Mouse (Mus musculus) myocyte (in vitro differentiated cells): Measurements from ENCODE around the gene Erh. TPM values are rescaled to one million over a fixed set of nuclear protein-coding genes. Genes with fewer than 3 reads are reported as not detected.

Experiments used
- H3K27me3 ChIP-seq: one replicate; pipeline ENCODE4 v1.6.1; 2011; ENCODE audit not compliant: control insufficient read depth, insufficient read depth, insufficient read length
- H3K36me3 ChIP-seq: one replicate; pipeline ENCODE4 v1.6.1; 2011; ENCODE audit not compliant: control insufficient read depth, insufficient read depth
- H3K4me2 ChIP-seq: one replicate; pipeline ENCODE4 v1.6.1; 2011; ENCODE audit warnings: low read depth, control low read depth
- H3K4me3 ChIP-seq: one replicate; pipeline ENCODE4 v1.5.1; 2011; ENCODE audit warnings: mild to moderate bottlenecking, control low read depth, moderate library complexity
- H3K79me2 ChIP-seq: one replicate; pipeline ENCODE4 v1.6.1; 2011; ENCODE audit not compliant: control insufficient read depth, insufficient read depth
- H3ac ChIP-seq: one replicate; pipeline ENCODE4 v1.6.1; 2011; ENCODE audit not compliant: control insufficient read depth, insufficient read length
- CEBPB ChIP-seq: IDR thresholded peaks from 2 replicates; pipeline ENCODE4 v1.6.1; 2011; ENCODE audit warnings: mild to moderate bottlenecking, moderate library complexity; ENCODE audit not compliant: poor library complexity, insufficient read depth, severe bottlenecking
- E2F4 ChIP-seq: IDR thresholded peaks from one replicate; pipeline ENCODE4 v1.6.1; 2011; ENCODE audit warnings: mild to moderate bottlenecking, control low read depth, moderate library complexity; ENCODE audit not compliant: insufficient read depth
- MAX ChIP-seq: IDR thresholded peaks from one replicate; pipeline ENCODE4 v1.6.1; 2011; ENCODE audit warnings: low read depth, mild to moderate bottlenecking, control low read depth
- MYOD1 ChIP-seq, 3 experiments: IDR thresholded peaks; one replicate each; pipeline ENCODE4 v1.6.1; 2011; ENCODE audit warnings: control low read depth in 2 of 3, low read depth in 2 of 3, mild to moderate bottlenecking in 2 of 3, moderate library complexity in 1 of 3; ENCODE audit not compliant: insufficient read length in 2 of 3, control insufficient read depth in 1 of 3
- MYOG ChIP-seq, 3 experiments: IDR thresholded peaks; one replicate each; pipeline ENCODE4 v1.6.1; 2011; ENCODE audit warnings: control low read depth in 2 of 3, low read depth in 2 of 3, mild to moderate bottlenecking in 2 of 3; ENCODE audit not compliant: insufficient read length in 2 of 3, control insufficient read depth in 1 of 3, insufficient read depth in 1 of 3
- POLR2A ChIP-seq: IDR thresholded peaks from one replicate; pipeline ENCODE4 v1.6.1; 2011; ENCODE audit warnings: low read depth, mild to moderate bottlenecking, control low read depth, moderate library complexity; ENCODE audit not compliant: insufficient read length
- POLR2AphosphoS2 ChIP-seq: IDR thresholded peaks from one replicate; pipeline ENCODE4 v1.6.1; 2011; ENCODE audit warnings: low read depth, control low read depth; ENCODE audit not compliant: insufficient read length
- REST ChIP-seq: IDR thresholded peaks from one replicate; pipeline ENCODE4 v1.6.1; 2011; ENCODE audit warnings: mild to moderate bottlenecking, control low read depth, moderate library complexity; ENCODE audit not compliant: insufficient read depth, insufficient read length
- SRF ChIP-seq: IDR thresholded peaks from one replicate; pipeline ENCODE4 v1.6.1; 2011; ENCODE audit warnings: low read depth; ENCODE audit not compliant: control insufficient read depth, insufficient read length
- TCF12 ChIP-seq: IDR thresholded peaks from one replicate; pipeline ENCODE4 v1.6.1; 2011; ENCODE audit warnings: mild to moderate bottlenecking, control low read depth; ENCODE audit not compliant: poor library complexity, insufficient read depth, severe bottlenecking
- TCF3 ChIP-seq: IDR thresholded peaks from one replicate; pipeline ENCODE4 v1.6.1; 2011; ENCODE audit warnings: low read depth, control low read depth; ENCODE audit not compliant: insufficient read length
- USF1 ChIP-seq: IDR thresholded peaks from one replicate; pipeline ENCODE4 v1.6.1; 2011; ENCODE audit warnings: low read depth, mild to moderate bottlenecking, control low read depth, moderate library complexity
- polyA plus RNA-seq: library from polyadenylated mRNA; unstranded; fragments of >200 nt; fragmentation: generic; extraction: Trizol; gene quantifications from one replicate; pipeline ENCODE4 v1.2.1, GENCODE M21; 2012; ENCODE audit warnings: missing spikeins

Gene Erh
- polyA plus RNA-seq, 1 experiment: 164 TPM

- peaks cover 26% of the 10 kb centered on the region for H3K36me3 ChIP-seq
- no peak overlapping the region for H3K4me3 ChIP-seq
- H3K4me2 ChIP-seq: no peak overlapping the region
- no peaks in the 10 kb centered on the region for H3K27me3 ChIP-seq
- no peak overlapping the region for H3ac ChIP-seq
- no peak for TF ChIP-seq E2F4
- TF ChIP-seq SRF: no peak
- TF ChIP-seq USF1: no peak
- no peak for TF ChIP-seq POLR2A
- TF ChIP-seq CEBPB: no peak
- no peak for TF ChIP-seq POLR2AphosphoS2
- TF ChIP-seq TCF12: no peak
- no peak for TF ChIP-seq REST
- no peak for TF ChIP-seq MYOD1 (IDR thresholded peaks at IDR 0.05; ENCODE audit: control insufficient read depth in 1 of 3, insufficient read length in 2 of 3, low read depth in 2 of 3)
- TF ChIP-seq MYOG (IDR thresholded peaks at IDR 0.05; ENCODE audit: control insufficient read depth in 1 of 3, insufficient read depth in 1 of 3, insufficient read length in 2 of 3, low read depth in 2 of 3): no peak
- TF ChIP-seq MAX: no peak
- no peak for TF ChIP-seq TCF3
- no peaks in the 10 kb centered on the region for H3K79me2 ChIP-seq
Measured at GRCm38 (mm10) chr12:80668391-80668790, 24.2 kb upstream of the Erh start.

GRCm38 (mm10) chr12:80663935-80664334 is 19.8 kb upstream of the Erh start:
- no peak for TF ChIP-seq POLR2AphosphoS2
- no peaks in the 10 kb centered on the region for H3K27me3 ChIP-seq
- no peak overlapping the region for H3K4me2 ChIP-seq
- H3K36me3 ChIP-seq: peaks cover 17% of the 10 kb centered on the region
- no peak overlapping the region for H3ac ChIP-seq
- no peak overlapping the region for H3K4me3 ChIP-seq
- no peaks in the 10 kb centered on the region for H3K79me2 ChIP-seq

GRCm38 (mm10) chr12:80662322-80662721 is 18.2 kb upstream of the Erh start:
- no peak overlapping the region for H3K4me3 ChIP-seq
- no peak overlapping the region for H3ac ChIP-seq
- peaks cover 12% of the 10 kb centered on the region for H3K36me3 ChIP-seq
- no peak overlapping the region for H3K4me2 ChIP-seq
- TF ChIP-seq CEBPB: no peak
- no peak for TF ChIP-seq E2F4
- TF ChIP-seq TCF3: no peak
- no peak for TF ChIP-seq TCF12
- no peak for TF ChIP-seq POLR2AphosphoS2
- TF ChIP-seq USF1: no peak
- no peak for TF ChIP-seq REST
- no peak for TF ChIP-seq MYOG (IDR thresholded peaks at IDR 0.05; ENCODE audit: control insufficient read depth in 1 of 3, insufficient read depth in 1 of 3, insufficient read length in 2 of 3, low read depth in 2 of 3)
- TF ChIP-seq MAX: no peak
- no peak for TF ChIP-seq MYOD1 (IDR thresholded peaks at IDR 0.05; ENCODE audit: control insufficient read depth in 1 of 3, insufficient read length in 2 of 3, low read depth in 2 of 3)
- no peak for TF ChIP-seq SRF
- no peak for TF ChIP-seq POLR2A
- no peaks in the 10 kb centered on the region for H3K79me2 ChIP-seq
- H3K27me3 ChIP-seq: no peaks in the 10 kb centered on the region

GRCm38 (mm10) chr12:80658661-80659060 is 14.5 kb upstream of the Erh start:
- Histone ChIP-seq H3K27me3 (no peaks in the 10 kb centered on the region), H3K36me3 (peaks cover 3% of the 10 kb centered on the region), H3K4me2 (no peak overlapping the region), H3ac (no peak overlapping the region), H3K4me3 (no peak overlapping the region), H3K79me2 (peaks cover 10% of the 10 kb centered on the region)
- TF ChIP-seq POLR2A (no peak), USF1 (no peak), REST (no peak), MYOD1 (IDR thresholded peaks at IDR 0.05; ENCODE audit: control insufficient read depth in 1 of 3, insufficient read length in 2 of 3, low read depth in 2 of 3) (no peak), E2F4 (no peak), MYOG (IDR thresholded peaks at IDR 0.05; ENCODE audit: control insufficient read depth in 1 of 3, insufficient read depth in 1 of 3, insufficient read length in 2 of 3, low read depth in 2 of 3) (no peak), CEBPB (no peak)

- Histone ChIP-seq H3K27me3 (no peaks in the 10 kb centered on the region), H3K4me2 (no peak overlapping the region), H3K79me2 (peaks cover 17% of the 10 kb centered on the region), H3ac (no peak overlapping the region), H3K36me3 (no peaks in the 10 kb centered on the region), H3K4me3 (no peak overlapping the region)
- TF ChIP-seq CEBPB (no peak), TCF12 (no peak), MAX (no peak), MYOD1 (IDR thresholded peaks at IDR 0.05; ENCODE audit: control insufficient read depth in 1 of 3, insufficient read length in 2 of 3, low read depth in 2 of 3) (no peak), TCF3 (no peak), REST (no peak), E2F4 (no peak), USF1 (no peak), MYOG (IDR thresholded peaks at IDR 0.05; ENCODE audit: control insufficient read depth in 1 of 3, insufficient read depth in 1 of 3, insufficient read length in 2 of 3, low read depth in 2 of 3) (no peak), POLR2A (no peak), SRF (no peak)
Measured at GRCm38 (mm10) chr12:80654659-80655025, 10.5 kb upstream of the Erh start.
